Mouse (Mus musculus): ENCODE measurements at regions not wholly inside any gene's neighbourhood (a gene's known extent, or its start where the extent isn't known, plus 50 kb on each side); places are given as distances from the start of the nearest gene placed in this dataset.
"Not testable (repeated sequence)": the region's sequence is repeated elsewhere in the genome, so short reads cannot be mapped to it uniquely, and the experiment has no call there.

DNA sequence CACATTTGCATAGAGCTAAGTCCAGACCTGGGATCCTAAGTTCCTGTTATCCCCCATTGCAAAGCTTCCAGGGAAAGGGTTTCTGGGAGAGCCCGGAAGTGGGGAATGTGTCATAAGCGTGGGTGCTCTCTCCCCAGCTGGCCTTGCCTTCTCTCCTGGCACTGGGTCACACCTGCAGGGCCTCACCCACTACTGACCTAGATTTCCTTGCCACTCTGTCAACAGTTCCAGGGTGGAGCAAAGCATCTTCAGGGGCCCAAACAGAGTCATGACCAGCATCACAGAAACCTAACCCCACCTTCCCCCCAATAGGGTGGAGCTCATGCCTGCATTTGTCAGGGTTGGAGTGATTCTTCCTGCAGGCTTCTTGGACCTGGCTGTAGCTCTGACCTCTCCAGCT lies 109.5 kb upstream of the Ywhaq start:
- H3K27ac ChIP-seq (ENCODE audit: low read depth, low read length); ATAC-seq; DNase-seq (ENCODE audit: low spot score); H3K4me2 ChIP-seq (ENCODE audit: low read length); H3K4me1 ChIP-seq (ENCODE audit: control insufficient read depth, insufficient read depth, low read length); H3K9ac ChIP-seq (ENCODE audit: low read length); H3K4me3 ChIP-seq (ENCODE audit: low read depth, low read length); H3K36me3 ChIP-seq (ENCODE audit: control insufficient read depth, insufficient read depth, low read length); H3K9me3 ChIP-seq (replicated peaks; ENCODE audit: control insufficient read depth, low read length); H3K27me3 ChIP-seq (replicated peaks; ENCODE audit: control insufficient read depth, insufficient read depth, low read length): not testable (repeated sequence)
- 94% methylated on average over 2 of the region's 2 CpGs for WGBS

DNA sequence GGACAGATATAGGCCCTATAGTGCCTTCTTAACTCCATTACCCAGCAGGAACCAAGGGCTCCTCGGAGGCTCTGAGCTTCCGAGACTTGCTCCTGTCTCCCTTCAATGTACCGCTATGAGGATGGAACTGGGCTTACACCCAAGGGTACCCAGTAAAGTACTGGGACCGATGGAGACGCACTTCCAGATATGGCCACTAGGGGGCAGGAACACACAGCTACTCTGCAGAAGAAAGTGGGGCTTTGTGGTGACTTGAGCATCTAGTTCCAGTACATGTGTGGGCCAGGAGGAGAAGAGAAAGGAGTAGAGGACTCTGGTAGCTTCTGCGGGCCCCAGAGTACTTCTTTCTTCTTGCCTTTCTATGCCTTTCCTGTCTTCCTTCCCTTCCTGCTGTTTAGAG lies 108.1 kb upstream of the Ywhaq start:
- not testable (repeated sequence) for H3K9me3 ChIP-seq (replicated peaks; ENCODE audit: control insufficient read depth, low read length); H3K4me1 ChIP-seq (ENCODE audit: control insufficient read depth, insufficient read depth, low read length); H3K4me2 ChIP-seq (ENCODE audit: low read length); H3K36me3 ChIP-seq (ENCODE audit: control insufficient read depth, insufficient read depth, low read length); H3K9ac ChIP-seq (ENCODE audit: low read length); ATAC-seq; DNase-seq (ENCODE audit: low spot score); H3K27me3 ChIP-seq (replicated peaks; ENCODE audit: control insufficient read depth, insufficient read depth, low read length); H3K4me3 ChIP-seq (ENCODE audit: low read depth, low read length); H3K27ac ChIP-seq (ENCODE audit: low read depth, low read length)
- 44% methylated on average over 6 of the region's 6 CpGs for WGBS

DNA sequence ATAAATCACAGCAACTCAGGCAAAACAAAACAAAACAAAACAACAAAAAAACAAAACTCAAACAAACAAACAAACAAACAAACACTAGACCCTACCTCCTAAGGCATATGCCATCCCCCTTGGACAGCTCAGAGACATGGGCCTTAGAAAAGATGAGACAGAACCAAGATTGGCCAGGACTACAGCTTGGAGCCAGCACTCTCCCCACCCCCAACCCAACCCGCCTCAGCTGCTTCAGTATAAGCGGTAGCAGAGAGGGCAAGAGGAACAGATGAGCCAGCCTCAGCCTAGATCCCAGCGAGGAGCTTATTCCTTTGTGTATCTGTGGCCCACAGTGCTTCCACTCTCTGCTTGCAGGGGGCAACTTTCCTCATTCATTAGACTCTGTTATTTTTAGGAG lies 105.2 kb upstream of the Ywhaq start:
- no peak for DNase-seq (ENCODE audit: low spot score)
- Histone ChIP-seq H3K4me2 (ENCODE audit: low read length) (no peak overlapping the region), H3K36me3 (ENCODE audit: control insufficient read depth, insufficient read depth, low read length) (no peaks in the 10 kb centered on the region), H3K27ac (ENCODE audit: low read depth, low read length) (no peak overlapping the region), H3K4me1 (ENCODE audit: control insufficient read depth, insufficient read depth, low read length) (no peaks in the 10 kb centered on the region), H3K9me3 (replicated peaks; ENCODE audit: control insufficient read depth, low read length) (no peaks in the 10 kb centered on the region), H3K27me3 (replicated peaks; ENCODE audit: control insufficient read depth, insufficient read depth, low read length) (no peaks in the 10 kb centered on the region), H3K9ac (ENCODE audit: low read length) (no peak overlapping the region), H3K4me3 (ENCODE audit: low read depth, low read length) (no peak overlapping the region)
- no peak for ATAC-seq
- 41% methylated on average over 3 of the region's 3 CpGs for WGBS

GRCm38 (mm10) chr12:21519058-21519457 lies 101.6 kb upstream of the Ywhaq start:
- H3K4me1 ChIP-seq (ENCODE audit: control insufficient read depth, insufficient read depth, low read length), result no peaks in the 10 kb centered on the region
- DNase-seq (ENCODE audit: low spot score), result peak; percentile 7
- no peak overlapping the region for H3K9ac ChIP-seq (ENCODE audit: low read length)
- no peak overlapping the region for H3K27ac ChIP-seq (ENCODE audit: low read depth, low read length)
- H3K4me3 ChIP-seq (ENCODE audit: low read depth, low read length), result no peak overlapping the region
- H3K36me3 ChIP-seq (ENCODE audit: control insufficient read depth, insufficient read depth, low read length), result no peaks in the 10 kb centered on the region
- H3K9me3 ChIP-seq (replicated peaks; ENCODE audit: control insufficient read depth, low read length), result no peaks in the 10 kb centered on the region
- no peak for ATAC-seq
- no peak overlapping the region for H3K4me2 ChIP-seq (ENCODE audit: low read length)
- H3K27me3 ChIP-seq (replicated peaks; ENCODE audit: control insufficient read depth, insufficient read depth, low read length), result no peaks in the 10 kb centered on the region
- WGBS, result 36% methylated on average over 3 of the region's 3 CpGs

- ATAC-seq (no peak), DNase-seq (ENCODE audit: low spot score) (no peak)
- Histone ChIP-seq H3K9me3 (replicated peaks; ENCODE audit: control insufficient read depth, low read length) (no peaks in the 10 kb centered on the region), H3K4me1 (ENCODE audit: control insufficient read depth, insufficient read depth, low read length) (no peaks in the 10 kb centered on the region), H3K36me3 (ENCODE audit: control insufficient read depth, insufficient read depth, low read length) (no peaks in the 10 kb centered on the region), H3K27ac (ENCODE audit: low read depth, low read length) (no peak overlapping the region), H3K4me3 (ENCODE audit: low read depth, low read length) (no peak overlapping the region), H3K27me3 (replicated peaks; ENCODE audit: control insufficient read depth, insufficient read depth, low read length) (no peaks in the 10 kb centered on the region), H3K9ac (ENCODE audit: low read length) (no peak overlapping the region), H3K4me2 (ENCODE audit: low read length) (no peak overlapping the region)
- whole genome bisulfite sequencing, result 70% methylated on average over 2 of the region's 2 CpGs
These were observed 95.3 kb upstream of the Ywhaq start for GRCm38 (mm10) chr12:21512736-21513135.

- Histone ChIP-seq H3K4me2 (ENCODE audit: low read length) (no peak overlapping the region), H3K9me3 (replicated peaks; ENCODE audit: control insufficient read depth, low read length) (no peaks in the 10 kb centered on the region), H3K27ac (ENCODE audit: low read depth, low read length) (no peak overlapping the region), H3K27me3 (replicated peaks; ENCODE audit: control insufficient read depth, insufficient read depth, low read length) (no peaks in the 10 kb centered on the region), H3K9ac (ENCODE audit: low read length) (no peak overlapping the region), H3K36me3 (ENCODE audit: control insufficient read depth, insufficient read depth, low read length) (no peaks in the 10 kb centered on the region), H3K4me3 (ENCODE audit: low read depth, low read length) (no peak overlapping the region), H3K4me1 (ENCODE audit: control insufficient read depth, insufficient read depth, low read length) (no peaks in the 10 kb centered on the region)
- WGBS, result 76% methylated on average over 8 of the region's 8 CpGs
- peak; percentile 54; the same call in 1 of the 2 replicates for ATAC-seq
- DNase-seq (ENCODE audit: low spot score), result peak; percentile 25
These were observed 93.7 kb upstream of the Ywhaq start for GRCm38 (mm10) chr12:21511043-21511665.

DNA sequence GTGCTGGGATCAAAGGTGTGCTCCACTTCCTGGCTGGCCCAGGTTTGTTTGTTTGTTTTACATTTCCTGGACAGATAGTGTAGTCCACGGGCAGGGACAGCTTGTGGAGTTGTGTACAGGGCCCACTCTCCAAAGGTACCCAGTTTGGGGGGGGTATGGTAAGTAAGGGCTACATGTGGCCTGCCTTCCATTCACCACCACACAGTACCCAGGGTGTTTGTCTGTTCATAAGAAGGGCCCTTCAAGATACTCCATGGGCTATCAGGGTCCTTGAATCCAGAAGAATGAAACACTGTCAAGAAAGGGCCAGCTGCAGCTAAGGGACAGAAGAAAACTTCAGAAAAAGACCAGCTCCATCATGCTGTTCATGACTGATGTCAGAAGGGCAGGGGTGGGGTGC lies 89.6 kb upstream of the Ywhaq start:
- 81% methylated on average over 1 of the region's 1 CpGs for WGBS
- no peak overlapping the region for H3K27ac ChIP-seq (ENCODE audit: low read depth, low read length)

GRCm38 (mm10) chr12:21505731-21506368 lies 88.4 kb upstream of the Ywhaq start:
- no peak overlapping the region for H3K27ac ChIP-seq (ENCODE audit: low read depth, low read length)
- no peaks in the 10 kb centered on the region for H3K9me3 ChIP-seq (replicated peaks; ENCODE audit: control insufficient read depth, low read length)
- no peak overlapping the region for H3K4me2 ChIP-seq (ENCODE audit: low read length)
- DNase-seq (ENCODE audit: low spot score) (no peak), ATAC-seq (no peak)
- H3K4me3 ChIP-seq (ENCODE audit: low read depth, low read length), result no peak overlapping the region
- no peaks in the 10 kb centered on the region for H3K4me1 ChIP-seq (ENCODE audit: control insufficient read depth, insufficient read depth, low read length)
- no peaks in the 10 kb centered on the region for H3K27me3 ChIP-seq (replicated peaks; ENCODE audit: control insufficient read depth, insufficient read depth, low read length)
- no peak overlapping the region for H3K9ac ChIP-seq (ENCODE audit: low read length)
- WGBS, result 82% methylated on average over 6 of the region's 6 CpGs
- H3K36me3 ChIP-seq (ENCODE audit: control insufficient read depth, insufficient read depth, low read length), result no peaks in the 10 kb centered on the region

More for the DNA sequence above, 89.6 kb upstream of the Ywhaq start:
- no peak overlapping the region for H3K9ac ChIP-seq (ENCODE audit: low read length)
- H3K36me3 ChIP-seq (ENCODE audit: control insufficient read depth, insufficient read depth, low read length), result no peaks in the 10 kb centered on the region
- no peaks in the 10 kb centered on the region for H3K27me3 ChIP-seq (replicated peaks; ENCODE audit: control insufficient read depth, insufficient read depth, low read length)
- H3K9me3 ChIP-seq (replicated peaks; ENCODE audit: control insufficient read depth, low read length), result no peaks in the 10 kb centered on the region
- H3K4me1 ChIP-seq (ENCODE audit: control insufficient read depth, insufficient read depth, low read length), result no peaks in the 10 kb centered on the region
- ATAC-seq (no peak), DNase-seq (ENCODE audit: low spot score) (no peak)
- H3K4me2 ChIP-seq (ENCODE audit: low read length), result no peak overlapping the region
- no peak overlapping the region for H3K4me3 ChIP-seq (ENCODE audit: low read depth, low read length)

DNA sequence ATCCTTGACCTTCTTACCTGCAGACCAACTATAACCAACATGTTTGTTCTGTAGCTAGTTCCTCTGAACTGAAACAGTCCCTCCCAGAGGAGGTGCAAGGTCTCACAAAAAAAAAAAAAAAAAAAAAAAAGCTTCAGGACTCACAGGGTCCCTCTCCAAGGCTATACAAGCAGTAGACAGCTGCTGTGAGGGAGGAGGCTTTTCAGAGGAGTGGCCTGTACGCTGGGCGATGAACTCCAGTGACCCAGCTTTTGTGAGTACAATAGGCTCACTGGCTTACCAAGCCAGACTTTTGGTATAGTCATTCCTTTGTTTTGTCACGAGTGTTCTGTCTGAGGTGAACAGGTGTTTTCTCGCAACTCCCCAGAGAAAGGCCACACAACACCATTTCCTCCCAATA lies 85.8 kb upstream of the Ywhaq start:
- Histone ChIP-seq H3K27me3 (replicated peaks; ENCODE audit: control insufficient read depth, insufficient read depth, low read length) (no peaks in the 10 kb centered on the region), H3K27ac (ENCODE audit: low read depth, low read length) (no peak overlapping the region), H3K4me2 (ENCODE audit: low read length) (no peak overlapping the region), H3K4me3 (ENCODE audit: low read depth, low read length) (no peak overlapping the region), H3K36me3 (ENCODE audit: control insufficient read depth, insufficient read depth, low read length) (no peaks in the 10 kb centered on the region), H3K4me1 (ENCODE audit: control insufficient read depth, insufficient read depth, low read length) (no peaks in the 10 kb centered on the region), H3K9ac (ENCODE audit: low read length) (no peak overlapping the region), H3K9me3 (replicated peaks; ENCODE audit: control insufficient read depth, low read length) (no peaks in the 10 kb centered on the region)
- DNase-seq (ENCODE audit: low spot score) (no peak), ATAC-seq (no peak)
- WGBS, result 66% methylated on average over 4 of the region's 4 CpGs
